Mouse (Mus musculus) neutrophil, adult 5-6 weeks (primary cell): Measurements from ENCODE around the gene Ccr2. TPM values are rescaled to one million over a fixed set of nuclear protein-coding genes. Genes with fewer than 3 reads are reported as not detected.
"Not testable (repeated sequence)": the region's sequence is repeated elsewhere in the genome, so short reads cannot be mapped to it uniquely, and the experiment has no call there.

Experiments
- ATAC-seq: fragments of 151-379, 151-347 bp; 2 replicates; pipeline ENCODE4 v1.8.0; 2017; ENCODE audit warnings: mild to moderate bottlenecking, moderate TSS enrichment; ENCODE audit not compliant: insufficient number of reproducible peaks, poor library complexity, low FRiP score, severe bottlenecking; ENCODE audit errors: extremely low read depth
- total RNA-seq: library from RNA; stranded (forward); fragments of 200-1000 nt; gene quantifications from 2 replicates; pipeline ENCODE4 v1.2.3, GENCODE M21; 2017

Ccr2 gene
- total RNA-seq, 1 experiment from 2014 or later = 70.1 TPM

GRCm38 (mm10) chr9:124112591-124113239 lies 11.0 kb downstream of the Ccr2 start:
- ATAC-seq = peak; percentile 61; the same call in 1 of the 2 replicates

GRCm38 (mm10) chr9:124113777-124114176 lies 12.0 kb downstream of the Ccr2 start:
- ATAC-seq = no peak

GRCm38 (mm10) chr9:124118489-124118888 lies 16.7 kb downstream of the Ccr2 start:
- ATAC-seq = peak; percentile 85

- peak; percentile 69; the same call in 1 of the 2 replicates for ATAC-seq
These were observed 19.8 kb downstream of the Ccr2 start, which contains the start of gene Ccr5 for GRCm38 (mm10) chr9:124121387-124122184. Gene Ccr5, plus strand, starts transcription at chr9:124121543.

GRCm38 (mm10) chr9:124125576-124125975 lies 23.8 kb downstream of the Ccr2 start:
- no peak for ATAC-seq

- no peak for ATAC-seq
These were observed 24.6 kb downstream of the Ccr2 start for GRCm38 (mm10) chr9:124126373-124126772.

- ATAC-seq = no peak
These were observed 25.7 kb downstream of the Ccr2 start for GRCm38 (mm10) chr9:124127412-124127811.

GRCm38 (mm10) chr9:124128379-124128778 lies 26.6 kb downstream of the Ccr2 start:
- peak; percentile 90; the same call in 1 of the 2 replicates for ATAC-seq

- ATAC-seq = not testable (repeated sequence)
These were observed 31.1 kb downstream of the Ccr2 start for GRCm38 (mm10) chr9:124132899-124133298.

- ATAC-seq = not testable (repeated sequence)
These were observed 33.2 kb downstream of the Ccr2 start for GRCm38 (mm10) chr9:124134919-124135318.

- no peak for ATAC-seq
These were observed 35.9 kb downstream of the Ccr2 start for GRCm38 (mm10) chr9:124137619-124138018.

GRCm38 (mm10) chr9:124138055-124138775 lies 36.5 kb downstream of the Ccr2 start:
- ATAC-seq = no peak

GRCm38 (mm10) chr9:124143678-124144077 lies 41.9 kb downstream of the Ccr2 start:
- ATAC-seq = peak; percentile 89

- ATAC-seq = no peak
These were observed 44.6 kb downstream of the Ccr2 start for GRCm38 (mm10) chr9:124146307-124146706.

Other genes with a start within 250 kb of the Ccr2 start
- gene Xcr1, start 239.9 kb upstream of the Ccr2 start, total RNA-seq = 0.12 TPM in 1 of 2 replicates, not detected in the other
- 360 and 362 TPM in 2 replicates for gene Ccr1, start 133.3 kb upstream of the Ccr2 start, total RNA-seq
- gene Ccr1l1, start 123.5 kb upstream of the Ccr2 start, total RNA-seq = 1.2 TPM in 1 of 2 replicates, not detected in the other
- gene Ccr3, start 80.0 kb upstream of the Ccr2 start, total RNA-seq = 10.1 and 10.7 TPM in 2 replicates
- gene Ccr5, start 19.6 kb downstream of the Ccr2 start, total RNA-seq = 0.70 and 1.5 TPM in 2 replicates
- gene 2010315B03Rik, start 210.7 kb downstream of the Ccr2 start, total RNA-seq = 41.9 and 46.2 TPM in 2 replicates